Mouse (Mus musculus) forebrain, embryonic 12.5 days (tissue): ENCODE measurements around the gene Galnt18. TPM values are rescaled to one million over a fixed set of nuclear protein-coding genes. Genes with fewer than 3 reads are reported as not detected.

Experiments used
- ATAC-seq: fragments of 200-750 bp; cut with Nextera tagmentation; 2 replicates; pipeline ENCODE4 v1.8.0; 2017; ENCODE audit warnings: moderate TSS enrichment; ENCODE audit not compliant: low FRiP score
- H3K27ac ChIP-seq: fragments of 300-500 bp; sonication (generic); 2 replicates; pipeline ENCODE4 v1.5.1; 2016; ENCODE audit warnings: mild to moderate bottlenecking
- H3K27me3 ChIP-seq: fragments of 300-500 bp; sonication (generic); 2 replicates; pipeline ENCODE4 v1.6.1; 2016; ENCODE audit warnings: mild to moderate bottlenecking
- H3K36me3 ChIP-seq: fragments of 300-500 bp; sonication (generic); replicated peaks from 2 replicates; pipeline ENCODE4 v1.6.1; 2016; ENCODE audit warnings: mild to moderate bottlenecking
- H3K4me1 ChIP-seq: fragments of 300-500 bp; sonication (generic); 2 replicates; pipeline ENCODE4 v1.6.1; 2016
- H3K4me2 ChIP-seq: fragments of 300-500 bp; sonication (generic); 2 replicates; pipeline ENCODE4 v1.6.1; 2016; ENCODE audit warnings: mild to moderate bottlenecking, moderate library complexity
- H3K4me3 ChIP-seq: fragments of 300-500 bp; sonication (generic); replicated peaks from 2 replicates; pipeline ENCODE4 v1.5.1; 2016; ENCODE audit warnings: mild to moderate bottlenecking
- H3K9ac ChIP-seq: fragments of 300-500 bp; sonication (generic); 2 replicates; pipeline ENCODE4 v1.6.1; 2016; ENCODE audit warnings: mild to moderate bottlenecking
- H3K9me3 ChIP-seq: fragments of 300-500 bp; sonication (generic); 2 replicates; pipeline ENCODE4 v1.6.1; 2016
- WGBS: fragments of 180-500 bp; shearing (Covaris S2); methylation state at CpG from one replicate; pipeline ENCODE4 v1.1.7; 2016; 5-methylcytosine and 5-hydroxymethylcytosine counted together
- polyA plus RNA-seq: library from polyadenylated mRNA; unstranded; fragments of >200 nt; fragmentation: Nextera tagmentation; extraction: Ambion mirVana; gene quantifications from 2 replicates; pipeline ENCODE4 v1.2.1, GENCODE M21; 2016

Galnt18 gene
- polyA plus RNA-seq, 1 experiment from 2014 or later = 5.6 TPM

GRCm38 (mm10) chr7:111644362-111644761, 135.4 kb downstream of the Galnt18 start:
- Histone ChIP-seq H3K4me2 (no peak overlapping the region), H3K27ac (no peak overlapping the region), H3K27me3 (no peaks in the 10 kb centered on the region), H3K9ac (no peak overlapping the region), H3K36me3 (no peaks in the 10 kb centered on the region), H3K9me3 (no peaks in the 10 kb centered on the region), H3K4me3 (no peak overlapping the region), H3K4me1 (no peaks in the 10 kb centered on the region)
- no peak for ATAC-seq

GRCm38 (mm10) chr7:111638899-111639298, 140.9 kb downstream of the Galnt18 start:
- no peak for ATAC-seq
- 81% methylated on average over 2 of the region's 2 CpGs for WGBS
- Histone ChIP-seq H3K4me1 (no peaks in the 10 kb centered on the region), H3K27ac (no peak overlapping the region), H3K9ac (no peak overlapping the region), H3K27me3 (no peaks in the 10 kb centered on the region), H3K4me2 (no peak overlapping the region), H3K9me3 (no peaks in the 10 kb centered on the region), H3K36me3 (no peaks in the 10 kb centered on the region), H3K4me3 (no peak overlapping the region)

- no peak for ATAC-seq
- WGBS = 82% methylated on average over 5 of the region's 5 CpGs
These were observed 141.3 kb downstream of the Galnt18 start for GRCm38 (mm10) chr7:111638465-111638864.

GRCm38 (mm10) chr7:111637866-111638448, 141.8 kb downstream of the Galnt18 start:
- Histone ChIP-seq H3K27me3 (no peaks in the 10 kb centered on the region), H3K9me3 (no peaks in the 10 kb centered on the region), H3K36me3 (no peaks in the 10 kb centered on the region), H3K9ac (no peak overlapping the region), H3K4me2 (no peak overlapping the region), H3K27ac (no peak overlapping the region), H3K4me3 (no peak overlapping the region), H3K4me1 (no peaks in the 10 kb centered on the region)
- ATAC-seq = no peak
- 81% methylated on average over 2 of the region's 2 CpGs for WGBS

More at GRCm38 (mm10) chr7:111638465-111638864, 141.3 kb downstream of the Galnt18 start:
- no peaks in the 10 kb centered on the region for H3K9me3 ChIP-seq
- H3K27ac ChIP-seq = no peak overlapping the region
- no peak overlapping the region for H3K4me3 ChIP-seq
- no peaks in the 10 kb centered on the region for H3K4me1 ChIP-seq
- no peak overlapping the region for H3K4me2 ChIP-seq
- no peak overlapping the region for H3K9ac ChIP-seq
- H3K27me3 ChIP-seq = no peaks in the 10 kb centered on the region
- H3K36me3 ChIP-seq = no peaks in the 10 kb centered on the region

- 83% methylated on average over 5 of the region's 5 CpGs for WGBS
- no peak for ATAC-seq
- no peak overlapping the region for H3K9ac ChIP-seq
These were observed 143.3 kb downstream of the Galnt18 start for GRCm38 (mm10) chr7:111636503-111636902.

GRCm38 (mm10) chr7:111631265-111631664, 148.5 kb downstream of the Galnt18 start:
- 95% methylated on average over 4 of the region's 4 CpGs for WGBS
- Histone ChIP-seq H3K27me3 (no peaks in the 10 kb centered on the region), H3K9ac (no peak overlapping the region), H3K4me3 (no peak overlapping the region), H3K4me2 (no peak overlapping the region), H3K27ac (no peak overlapping the region), H3K9me3 (no peaks in the 10 kb centered on the region), H3K36me3 (no peaks in the 10 kb centered on the region), H3K4me1 (no peaks in the 10 kb centered on the region)
- ATAC-seq = no peak

More at GRCm38 (mm10) chr7:111636503-111636902, 143.3 kb downstream of the Galnt18 start:
- Histone ChIP-seq H3K9me3 (no peaks in the 10 kb centered on the region), H3K4me2 (no peak overlapping the region), H3K27me3 (no peaks in the 10 kb centered on the region), H3K27ac (no peak overlapping the region), H3K4me3 (no peak overlapping the region), H3K4me1 (no peaks in the 10 kb centered on the region), H3K36me3 (no peaks in the 10 kb centered on the region)

- WGBS = 77% methylated on average over 2 of the region's 2 CpGs
- Histone ChIP-seq H3K27me3 (peaks cover 3% of the 10 kb centered on the region; the same call in 1 of the 2 replicates), H3K9ac (no peak overlapping the region), H3K4me1 (no peaks in the 10 kb centered on the region), H3K4me2 (no peak overlapping the region), H3K9me3 (no peaks in the 10 kb centered on the region), H3K27ac (no peak overlapping the region), H3K4me3 (no peak overlapping the region), H3K36me3 (no peaks in the 10 kb centered on the region)
- ATAC-seq = no peak
These were observed 153.5 kb downstream of the Galnt18 start for GRCm38 (mm10) chr7:111626232-111626631.

- Histone ChIP-seq H3K9ac (no peak overlapping the region), H3K4me3 (no peak overlapping the region), H3K4me2 (no peak overlapping the region), H3K27ac (no peak overlapping the region), H3K27me3 (peaks cover 3% of the 10 kb centered on the region; the same call in 1 of the 2 replicates), H3K36me3 (no peaks in the 10 kb centered on the region), H3K9me3 (no peaks in the 10 kb centered on the region), H3K4me1 (0 out of 2 replicates have a peak, but pooled peaks cover 2% of the 10 kb centered on the region)
- ATAC-seq = no peak
- WGBS = 82% methylated on average over 5 of the region's 5 CpGs
These were observed 154.0 kb downstream of the Galnt18 start for GRCm38 (mm10) chr7:111625736-111626135.

- H3K27ac ChIP-seq = no peak overlapping the region
- H3K4me1 ChIP-seq = 0 out of 2 replicates have a peak, but pooled peaks cover 7% of the 10 kb centered on the region
- no peak overlapping the region for H3K4me3 ChIP-seq
- H3K9ac ChIP-seq = no peak overlapping the region
- H3K36me3 ChIP-seq = no peaks in the 10 kb centered on the region
- ATAC-seq = no peak
- no peak overlapping the region for H3K4me2 ChIP-seq
- no peaks in the 10 kb centered on the region for H3K9me3 ChIP-seq
- 67% methylated on average over 16 of the region's 16 CpGs for WGBS
- H3K27me3 ChIP-seq = peaks cover under 1% of the 10 kb centered on the region; the same call in 1 of the 2 replicates
These were observed 163.4 kb downstream of the Galnt18 start for GRCm38 (mm10) chr7:111616231-111616937.

GRCm38 (mm10) chr7:111614471-111614870, 165.3 kb downstream of the Galnt18 start:
- Histone ChIP-seq H3K4me1 (0 out of 2 replicates have a peak, but pooled peaks cover 3% of the 10 kb centered on the region), H3K36me3 (no peaks in the 10 kb centered on the region), H3K9ac (no peak overlapping the region), H3K4me3 (no peak overlapping the region), H3K4me2 (no peak overlapping the region), H3K9me3 (no peaks in the 10 kb centered on the region), H3K27me3 (no peaks in the 10 kb centered on the region), H3K27ac (no peak overlapping the region)
- 91% methylated on average over 1 of the region's 1 CpGs for WGBS
- ATAC-seq = no peak

GRCm38 (mm10) chr7:111607476-111607875, 172.3 kb downstream of the Galnt18 start:
- Histone ChIP-seq H3K9me3 (no peaks in the 10 kb centered on the region), H3K27me3 (no peaks in the 10 kb centered on the region), H3K4me1 (no peaks in the 10 kb centered on the region), H3K4me2 (no peak overlapping the region), H3K36me3 (no peaks in the 10 kb centered on the region), H3K4me3 (no peak overlapping the region), H3K27ac (no peak overlapping the region), H3K9ac (no peak overlapping the region)
- 88% methylated on average over 2 of the region's 2 CpGs for whole genome bisulfite sequencing
- ATAC-seq = no peak

- H3K4me2 ChIP-seq = no peak overlapping the region
- no peak overlapping the region for H3K4me3 ChIP-seq
- peaks cover 3% of the 10 kb centered on the region for H3K4me1 ChIP-seq
- ATAC-seq = no peak
- 87% methylated on average over 3 of the region's 3 CpGs for WGBS
- no peaks in the 10 kb centered on the region for H3K9me3 ChIP-seq
- no peak overlapping the region for H3K27ac ChIP-seq
- no peaks in the 10 kb centered on the region for H3K36me3 ChIP-seq
- no peak overlapping the region for H3K9ac ChIP-seq
- H3K27me3 ChIP-seq = no peaks in the 10 kb centered on the region
These were observed 173.7 kb downstream of the Galnt18 start for GRCm38 (mm10) chr7:111606091-111606490.

- H3K9ac ChIP-seq = no peak overlapping the region
- H3K4me2 ChIP-seq = no peak overlapping the region
- H3K27me3 ChIP-seq = no peaks in the 10 kb centered on the region
- H3K9me3 ChIP-seq = no peaks in the 10 kb centered on the region
- H3K4me3 ChIP-seq = no peak overlapping the region
- peaks cover 8% of the 10 kb centered on the region for H3K4me1 ChIP-seq
- no peaks in the 10 kb centered on the region for H3K36me3 ChIP-seq
- H3K27ac ChIP-seq = no peak overlapping the region
- no peak for ATAC-seq
These were observed 174.1 kb downstream of the Galnt18 start for GRCm38 (mm10) chr7:111605663-111606062.
